Comparison of ENCODE assay signal across 31 mouse cellular contexts in genomic region chr6:119575331-119575730, GRCm38 (mm10). TPM values are rescaled to one million over a fixed set of nuclear protein-coding genes. Genes with fewer than 3 reads are reported as not detected.
A peak's percentile ranks its signal among the peaks of the same experiment; 100 is the strongest.
DNase-seq lines count a peak whose midpoint lies in the region; ATAC-seq and TF ChIP-seq lines count a peak whose summit lies in the region.
"Had no signal": no experiment of that assay in that cellular context is flagged by ENCODE, and none has a peak within 500 bp of the region (broad histone marks: within the 10 kb centered on the region; RNA-seq: fewer than 3 reads in every experiment).

No protein-coding gene starts in this region.

- intact Hi-C loops in gastrocnemius, adult 2 months (cut with DNase I) = loop anchor here (5.0 kb wide), 1 partner anchor 82 kb away; no protein-coding TSS in a partner anchor

- no peak overlapping the region for H3K9ac ChIP-seq in midbrain, embryonic 13.5 days (replicated peaks)
- H3K9ac ChIP-seq: embryonic facial prominence, embryonic 13.5 days; embryonic facial prominence, embryonic 15.5 days; forebrain, embryonic 12.5 days had no signal

- WGBS in midbrain, embryonic 10.5 days = 95% methylated on average over 12 of the region's 12 CpGs
- 96% methylated on average over 12 of the region's 12 CpGs for WGBS in midbrain, embryonic 13.5 days

- ATAC-seq in cerebellum, adult (ENCODE audit: insufficient number of reproducible peaks, low FRiP score, low TSS enrichment) = 0 out of 2 replicates have a peak, but pooled peaks have one; percentile 4
- no peak for ATAC-seq in midbrain, embryonic 13.5 days
- ATAC-seq: activated CD4-positive, CD25-positive, alpha-beta regulatory T cell, adult 4 months; CD4-positive, CD25-positive, alpha-beta regulatory T cell, adult 4 months; forebrain, embryonic 14.5 days; forebrain, embryonic 16.5 days; Patski had no signal

- no peak overlapping the region for H3K4me2 ChIP-seq in midbrain, embryonic 13.5 days (replicated peaks)
- H3K4me2 ChIP-seq: embryonic facial prominence, embryonic 13.5 days; embryonic facial prominence, embryonic 15.5 days; forebrain, embryonic 12.5 days had no signal

- no peaks in the 10 kb centered on the region for H3K27me3 ChIP-seq in midbrain, embryonic 10.5 days (ENCODE audit: low read depth, poor library complexity, severe bottlenecking)
- no peaks in the 10 kb centered on the region for H3K27me3 ChIP-seq in midbrain, embryonic 13.5 days
- H3K27me3 ChIP-seq: CH12.LX; embryonic facial prominence, embryonic 13.5 days; embryonic facial prominence, embryonic 15.5 days; forebrain, embryonic 12.5 days; Patski had no signal

- H3K4me1 ChIP-seq in midbrain, embryonic 10.5 days = no peaks in the 10 kb centered on the region
- H3K4me1 ChIP-seq in midbrain, embryonic 13.5 days (replicated peaks) = no peaks in the 10 kb centered on the region
- H3K4me1 ChIP-seq: forebrain, embryonic 12.5 days had no signal

- peaks cover 48% of the 10 kb centered on the region for H3K36me3 ChIP-seq in midbrain, embryonic 10.5 days
- H3K36me3 ChIP-seq in midbrain, embryonic 13.5 days = peaks cover 51% of the 10 kb centered on the region

- peak overlapping the region; percentile 79 for H3K27ac ChIP-seq in gastrocnemius, adult 2 months
- H3K27ac ChIP-seq in midbrain, embryonic 10.5 days (replicated peaks) = 0 out of 2 replicates have a peak overlapping the region, but pooled peaks have one; percentile 6
- no peak overlapping the region for H3K27ac ChIP-seq in midbrain, embryonic 13.5 days
- H3K27ac ChIP-seq: embryonic facial prominence, embryonic 13.5 days; embryonic facial prominence, embryonic 15.5 days; forebrain, embryonic 10.5 days; forebrain, embryonic 12.5 days had no signal

- no peak for DNase-seq in cerebellum, postnatal 10 days
- peak; percentile 64 for DNase-seq in gastrocnemius, adult 2 months
- no peak for DNase-seq in gastrocnemius, postnatal 10 days
- no peak for DNase-seq in midbrain, embryonic 10.5 days (ENCODE audit: low spot score)
- peak; percentile 48 for DNase-seq in gastrocnemius, postnatal 25 days
- DNase-seq in c-Kit-positive CD71-positive TER-119-positive erythroid progenitor cells, embryonic 14.5 days (ENCODE audit: low spot score) = no peak
- DNase-seq: adrenal gland, adult 8-10 months; adrenal gland, postnatal 14 days; adrenal gland, postnatal 36 days; B cell, adult 2 months; cerebellum, adult 11-12 months; cerebellum, adult 2 months; cerebellum, adult 9-10 months; cerebellum, postnatal 14 days; cerebellum, postnatal 36 days; embryo, embryonic 11 days had no signal

- H3K4me3 ChIP-seq in gastrocnemius, adult 2 months = no peak overlapping the region
- no peak overlapping the region for H3K4me3 ChIP-seq in midbrain, embryonic 10.5 days
- no peak overlapping the region for H3K4me3 ChIP-seq in midbrain, embryonic 13.5 days (replicated peaks)
- H3K4me3 ChIP-seq: embryonic facial prominence, embryonic 13.5 days; embryonic facial prominence, embryonic 15.5 days; erythroblast, embryonic 14.5 days; forebrain, embryonic 10.5 days; forebrain, embryonic 12.5 days had no signal

- TF ChIP-seq CTCF in gastrocnemius, adult 2 months (IDR thresholded peaks at IDR 0.05) = no peak

- H3K9me3 ChIP-seq in midbrain, embryonic 10.5 days (replicated peaks) = no peaks in the 10 kb centered on the region
- H3K9me3 ChIP-seq in midbrain, embryonic 13.5 days = no peaks in the 10 kb centered on the region
- H3K9me3 ChIP-seq: embryonic facial prominence, embryonic 13.5 days; embryonic facial prominence, embryonic 15.5 days; forebrain, embryonic 10.5 days; forebrain, embryonic 12.5 days; G1E had no signal

RNA-seq across cellular contexts. Expression of gene Wnt5b, which starts 31.2 kb away (rescaled TPM):
- 1 to 10 TPM in 1 of 2 experiments, under 1 TPM in 1; 0.64 to 2.3 TPM for total RNA-seq in gastrocnemius, adult 2 months (2021)
- total RNA-seq in gastrocnemius, postnatal 10 days (2021) = 1 to 10 TPM; 3.1 to 3.7 TPM
- polyA plus RNA-seq in midbrain, embryonic 10.5 days (2016; fragmentation: Nextera tagmentation; extraction: Ambion mirVana) = 15.3 and 19.0 TPM in 2 replicates
- polyA plus RNA-seq in midbrain, embryonic 13.5 days (2015; fragmentation: Nextera tagmentation; extraction: Ambion mirVana) = 2.8 and 3.6 TPM in 2 replicates
- total RNA-seq in gastrocnemius, postnatal 25 days (2021) = 1 to 10 TPM in 1 of 2 experiments, under 1 TPM in 1; 0.88 to 1.1 TPM
- total RNA-seq: common myeloid progenitor, adult 5-6 weeks; G1E had no signal
- polyA plus RNA-seq: activated CD4-positive, CD25-positive, alpha-beta regulatory T cell, adult 4 months; erythroblast, embryonic 14.5 days had no signal

Comparison
In these comparisons a context has a peak if more than half of its experiments do, and no peak if none do; other contexts are left out.
1. DNase-seq: peak in gastrocnemius, adult 2 months (single experiment) and gastrocnemius, postnatal 25 days (single experiment); none in cerebellum, postnatal 10 days (0 of 2), gastrocnemius, postnatal 10 days (single experiment), midbrain, embryonic 10.5 days (single experiment) and c-Kit-positive CD71-positive TER-119-positive erythroid progenitor cells, embryonic 14.5 days (single experiment).